Mouse (Mus musculus) heart, postnatal 0 days (tissue): ENCODE results near the gene Slc40a1.

Experiments used
- CTCF ChIP-seq: IDR thresholded peaks from 2 replicates; pipeline ENCODE4 v1.5.1; 2016; ENCODE audit warnings: antibody characterized with exemption, control low read depth, low read depth
- EP300 ChIP-seq: IDR thresholded peaks from 2 replicates; pipeline ENCODE4 v1.6.1; 2016; ENCODE audit warnings: antibody characterized with exemption, low read depth

DNA sequence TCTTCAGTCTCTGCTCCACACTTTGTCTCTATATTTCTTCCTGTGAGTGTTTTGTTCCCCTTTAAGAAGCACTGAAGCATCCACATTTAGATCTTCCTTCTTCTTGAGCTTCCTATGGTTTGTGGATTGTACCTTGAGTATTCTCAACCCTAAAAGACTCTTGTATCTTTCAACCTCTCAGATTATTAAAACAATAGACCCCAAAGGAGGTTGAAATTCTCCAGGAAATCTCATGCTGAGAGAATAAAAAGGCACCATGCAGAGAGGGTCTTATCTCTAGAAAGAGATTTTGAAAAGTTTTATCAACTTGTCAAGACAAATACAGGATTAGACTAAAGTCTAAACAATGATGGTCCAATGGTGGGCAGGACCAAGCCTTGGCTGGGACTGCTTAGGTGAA lies 42.9 kb downstream of the Slc40a1 start:
- TF ChIP-seq CTCF (no peak), EP300 (no peak)
